Mouse (Mus musculus) heart, embryonic 14.5 days (tissue): ENCODE results near the gene Mdm1. TPM values are rescaled to one million over a fixed set of nuclear protein-coding genes. Genes with fewer than 3 reads are reported as not detected.

ENCODE experiments used
- ATAC-seq: fragments of 200-750 bp; cut with Nextera tagmentation; 2 replicates; pipeline ENCODE4 v1.8.0; 2017; ENCODE audit warnings: low read depth, moderate TSS enrichment; ENCODE audit not compliant: insufficient number of reproducible peaks, insufficient read depth, low FRiP score
- H3K27ac ChIP-seq, 2 experiments: fragments of 200-500 bp in 1 of 2; fragments of 300-500 bp in 1 of 2; sonication (generic) in 1 of 2; replicated peaks in 1 of 2; 2 replicates each; pipeline ENCODE4 v1.5.1; 2012 to 2014; ENCODE audit warnings: low read depth in 2 of 2, low read length in 2 of 2, control low read depth in 1 of 2, mild to moderate bottlenecking in 1 of 2, mixed read lengths in 1 of 2; ENCODE audit not compliant: control insufficient read depth in 1 of 2, insufficient read depth in 1 of 2
- H3K27me3 ChIP-seq: fragments of 300-500 bp; sonication (generic); 2 replicates; pipeline ENCODE4 v1.6.1; 2014; ENCODE audit warnings: mild to moderate bottlenecking, low read length, control low read depth; ENCODE audit not compliant: control insufficient read depth, insufficient read depth
- H3K36me3 ChIP-seq: fragments of 300-500 bp; sonication (generic); 2 replicates; pipeline ENCODE4 v1.6.1; 2014; ENCODE audit warnings: mild to moderate bottlenecking, control low read depth, low read length, mixed read lengths; ENCODE audit not compliant: control insufficient read depth, insufficient read depth
- H3K4me1 ChIP-seq, 2 experiments: fragments of 200-500 bp in 1 of 2; fragments of 300-500 bp in 1 of 2; sonication (generic) in 1 of 2; 2 replicates each; pipeline ENCODE4 v1.6.1; 2012 to 2014; ENCODE audit warnings: low read length in 2 of 2, control low read depth in 1 of 2, mixed read lengths in 1 of 2; ENCODE audit not compliant: control insufficient read depth in 2 of 2, insufficient read depth in 2 of 2
- H3K4me2 ChIP-seq: fragments of 300-500 bp; sonication (generic); 2 replicates; pipeline ENCODE4 v1.6.1; 2014; ENCODE audit warnings: mild to moderate bottlenecking, low read length
- H3K4me3 ChIP-seq, 2 experiments: fragments of 200-500 bp in 1 of 2; fragments of 300-500 bp in 1 of 2; sonication (generic) in 1 of 2; 2 replicates each; pipeline ENCODE4 v1.5.1; 2012 to 2014; ENCODE audit warnings: low read length in 2 of 2, mild to moderate bottlenecking in 2 of 2, control low read depth in 1 of 2, low read depth in 1 of 2, moderate library complexity in 1 of 2; ENCODE audit not compliant: control insufficient read depth in 1 of 2, insufficient read depth in 1 of 2
- H3K9ac ChIP-seq: fragments of 300-500 bp; sonication (generic); 2 replicates; pipeline ENCODE4 v1.6.1; 2014; ENCODE audit warnings: mild to moderate bottlenecking, low read length
- H3K9me3 ChIP-seq: fragments of 300-500 bp; sonication (generic); 2 replicates; pipeline ENCODE4 v1.6.1; 2016; ENCODE audit warnings: low read length, control low read depth; ENCODE audit not compliant: control insufficient read depth
- WGBS: fragments of 180-500 bp; shearing (Covaris S2); extraction: QIAGEN DNeasy Blood & Tissue Kit; methylation state at CpG from one replicate; pipeline ENCODE4 v1.1.7; 2014; 5-methylcytosine and 5-hydroxymethylcytosine counted together
- polyA plus RNA-seq: library from polyadenylated mRNA; unstranded; fragments of >200 nt; fragmentation: Nextera tagmentation; extraction: Ambion mirVana; gene quantifications from 2 replicates; pipeline ENCODE4 v1.2.1, GENCODE M21; 2014

Gene Mdm1
- polyA plus RNA-seq, result 11.8 and 12.0 TPM in 2 replicates

GRCm38 (mm10) chr10:118141018-118141883 is at the start of gene Mdm1:
Mdm1 (plus strand) TSS chr10:118141811.
- Histone ChIP-seq H3K9me3 (no peaks in the 10 kb centered on the region), H3K9ac (peak within 1 kb of the TSS; percentile 77), H3K4me3 (peak within 1 kb of the TSS; percentile 70 to 78), H3K4me1 (peaks cover 0 to 5% of the 10 kb centered on the region in 2 experiments; a peak in 2 of 4 replicates), H3K27me3 (no peaks in the 10 kb centered on the region), H3K36me3 (no peaks in the 10 kb centered on the region), H3K27ac (peak within 1 kb of the TSS; percentile 30 to 56; a peak in 1 of 4 replicates), H3K4me2 (peak within 1 kb of the TSS; percentile 84)
- ATAC-seq, result peak; percentile 100
- WGBS, result 6% methylated on average over 43 of the region's 47 CpGs

GRCm38 (mm10) chr10:118092745-118093144 is 48.9 kb upstream of the Mdm1 start:
- Histone ChIP-seq H3K27me3 (no peaks in the 10 kb centered on the region), H3K9me3 (no peaks in the 10 kb centered on the region), H3K4me1 (peaks cover 2 to 3% of the 10 kb centered on the region in 2 experiments; a peak in 2 of 4 replicates), H3K36me3 (no peaks in the 10 kb centered on the region), H3K4me2 (no peak overlapping the region), H3K4me3 (no peak overlapping the region), H3K27ac (no peak overlapping the region), H3K9ac (no peak overlapping the region)
- ATAC-seq, result no peak
- 79% methylated on average over 6 of the region's 6 CpGs for WGBS

- no peak overlapping the region for H3K27ac ChIP-seq
- no peak overlapping the region for H3K4me3 ChIP-seq
- H3K4me2 ChIP-seq, result no peak overlapping the region
- no peaks in the 10 kb centered on the region; a peak in 1 of 4 replicates for H3K4me1 ChIP-seq
- H3K9me3 ChIP-seq, result no peaks in the 10 kb centered on the region
- H3K36me3 ChIP-seq, result no peaks in the 10 kb centered on the region
- WGBS, result 46% methylated on average over 9 of the region's 9 CpGs
- no peaks in the 10 kb centered on the region for H3K27me3 ChIP-seq
- H3K9ac ChIP-seq, result no peak overlapping the region
- ATAC-seq, result no peak
Observed at GRCm38 (mm10) chr10:118093728-118094127, 47.9 kb upstream of the Mdm1 start.

GRCm38 (mm10) chr10:118094853-118095252 is 46.8 kb upstream of the Mdm1 start:
- ATAC-seq, result no peak
- Histone ChIP-seq H3K27me3 (no peaks in the 10 kb centered on the region), H3K9ac (no peak overlapping the region), H3K9me3 (no peaks in the 10 kb centered on the region), H3K27ac (no peak overlapping the region), H3K4me3 (no peak overlapping the region), H3K36me3 (no peaks in the 10 kb centered on the region), H3K4me2 (no peak overlapping the region), H3K4me1 (no peaks in the 10 kb centered on the region; a peak in 1 of 4 replicates)
- 85% methylated on average over 4 of the region's 4 CpGs for WGBS

GRCm38 (mm10) chr10:118096223-118096622 is 45.4 kb upstream of the Mdm1 start:
- no peaks in the 10 kb centered on the region for H3K36me3 ChIP-seq
- 83% methylated on average over 6 of the region's 6 CpGs for WGBS
- ATAC-seq, result no peak

GRCm38 (mm10) chr10:118097898-118098297 is 43.7 kb upstream of the Mdm1 start:
- ATAC-seq, result no peak

More at GRCm38 (mm10) chr10:118096223-118096622, 45.4 kb upstream of the Mdm1 start:
- Histone ChIP-seq H3K4me1 (no peaks in the 10 kb centered on the region; a peak in 1 of 4 replicates), H3K9me3 (no peaks in the 10 kb centered on the region), H3K9ac (no peak overlapping the region), H3K4me2 (no peak overlapping the region), H3K4me3 (no peak overlapping the region), H3K27me3 (no peaks in the 10 kb centered on the region), H3K27ac (no peak overlapping the region)

GRCm38 (mm10) chr10:118100570-118100969 is 41.0 kb upstream of the Mdm1 start:
- Histone ChIP-seq H3K27me3 (no peaks in the 10 kb centered on the region), H3K36me3 (no peaks in the 10 kb centered on the region), H3K4me3 (no peak overlapping the region), H3K27ac (no peak overlapping the region), H3K4me2 (no peak overlapping the region), H3K9me3 (no peaks in the 10 kb centered on the region), H3K9ac (no peak overlapping the region), H3K4me1 (peaks cover 0 to 4% of the 10 kb centered on the region in 2 experiments; a peak in 1 of 4 replicates)
- no peak for ATAC-seq
- WGBS, result 60% methylated on average over 5 of the region's 5 CpGs

More at GRCm38 (mm10) chr10:118097898-118098297, 43.7 kb upstream of the Mdm1 start:
- no peak overlapping the region for H3K4me2 ChIP-seq
- no peak overlapping the region for H3K9ac ChIP-seq
- 59% methylated on average over 3 of the region's 3 CpGs for WGBS
- no peaks in the 10 kb centered on the region for H3K27me3 ChIP-seq
- H3K4me3 ChIP-seq, result no peak overlapping the region
- no peaks in the 10 kb centered on the region for H3K36me3 ChIP-seq
- H3K9me3 ChIP-seq, result no peaks in the 10 kb centered on the region
- no peaks in the 10 kb centered on the region; a peak in 1 of 4 replicates for H3K4me1 ChIP-seq
- H3K27ac ChIP-seq, result no peak overlapping the region
